Mouse (Mus musculus): Measurements from ENCODE around the gene Edil3. TPM values are rescaled to one million over a fixed set of nuclear protein-coding genes. Genes with fewer than 3 reads are reported as not detected.

Edil3 gene
- polyA plus RNA-seq, 1 experiment, result 51.4 TPM

DNA sequence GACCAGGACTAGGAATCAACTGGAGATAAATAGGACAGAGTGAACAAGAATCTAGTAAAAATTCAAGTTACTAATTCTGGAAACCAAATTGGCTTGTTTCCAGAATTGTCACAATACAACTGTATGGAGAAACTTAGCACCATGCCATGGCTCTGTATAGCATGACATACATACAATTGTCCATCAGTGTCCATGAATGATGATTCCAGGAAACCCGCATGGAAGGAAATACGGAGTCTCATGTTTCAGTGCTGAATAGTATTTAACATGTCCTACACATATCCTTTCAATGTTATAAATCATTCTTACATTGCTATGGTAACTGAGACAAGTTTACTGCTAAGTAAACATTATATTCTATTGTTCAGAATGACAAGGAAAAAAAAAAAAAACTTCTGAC lies 58.7 kb downstream of the Edil3 start:
- Histone ChIP-seq H3K27me3 (ENCODE audit: control insufficient read depth, insufficient read depth, low read length) (no peaks in the 10 kb centered on the region), H3K27ac (ENCODE audit: insufficient read depth, low read length) (no peak overlapping the region), H3K4me3 (replicated peaks; ENCODE audit: insufficient read depth, low read depth, low read length) (no peak overlapping the region), H3K4me1 (ENCODE audit: control insufficient read depth, insufficient read depth, low read length) (no peaks in the 10 kb centered on the region)
- TF ChIP-seq CTCF (IDR thresholded peaks at IDR 0.05; ENCODE audit: borderline replicate concordance, insufficient read depth, low read depth, low read length) (no peak), POLR2A (IDR thresholded peaks at IDR 0.05; ENCODE audit: borderline replicate concordance, insufficient read depth, low read length) (no peak)
- WGBS, result 85% methylated on average over 2 of the region's 2 CpGs
- DNase-seq, result no peak

DNA sequence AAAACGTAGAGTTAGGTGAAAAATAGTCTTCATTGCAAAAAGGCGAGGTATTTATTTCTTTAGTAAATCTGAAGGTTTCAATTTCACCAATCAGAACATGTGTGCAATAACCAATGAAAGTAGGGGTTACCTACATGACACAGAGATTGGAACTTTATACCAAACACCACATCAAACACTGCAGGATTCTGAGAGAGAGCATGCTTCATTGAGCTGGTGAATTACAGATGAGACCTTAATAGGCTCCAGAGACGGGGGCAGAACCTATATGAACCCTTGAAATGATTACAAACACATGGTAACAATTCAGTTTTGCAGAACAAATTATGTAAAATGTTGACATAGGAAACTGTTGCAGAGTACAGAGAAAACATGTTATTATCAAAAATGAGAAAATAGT lies 69.5 kb downstream of the Edil3 start:
- DNase-seq, result no peak
- Histone ChIP-seq H3K4me1 (ENCODE audit: control insufficient read depth, insufficient read depth, low read length) (no peaks in the 10 kb centered on the region), H3K4me3 (replicated peaks; ENCODE audit: insufficient read depth, low read depth, low read length) (no peak overlapping the region), H3K27me3 (ENCODE audit: control insufficient read depth, insufficient read depth, low read length) (no peaks in the 10 kb centered on the region), H3K27ac (ENCODE audit: insufficient read depth, low read length) (no peak overlapping the region)
- no peak for TF ChIP-seq POLR2A (IDR thresholded peaks at IDR 0.05; ENCODE audit: borderline replicate concordance, insufficient read depth, low read length)
- no peak for TF ChIP-seq CTCF (IDR thresholded peaks at IDR 0.05; ENCODE audit: borderline replicate concordance, insufficient read depth, low read depth, low read length)
- 82% methylated on average over 3 of the region's 3 CpGs for WGBS

DNA sequence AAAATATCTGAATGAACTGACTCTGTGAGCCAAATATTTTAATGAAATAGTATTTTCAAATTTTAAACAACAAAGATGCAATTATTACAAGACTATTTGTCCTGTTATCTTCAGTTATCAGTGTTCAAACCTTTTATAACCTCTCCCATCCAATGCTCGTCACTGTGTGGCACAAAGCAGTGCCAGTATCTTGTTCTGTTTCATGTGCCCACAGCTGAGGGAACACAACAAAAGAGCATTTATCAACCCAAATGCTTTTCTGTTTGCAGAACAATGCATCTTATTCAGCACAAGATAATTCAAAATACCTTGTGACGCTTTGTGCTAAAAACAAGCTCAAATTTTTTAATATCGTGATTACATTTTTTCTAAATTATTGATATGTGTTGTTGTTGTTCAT lies 78.8 kb downstream of the Edil3 start:
- H3K27me3 ChIP-seq (ENCODE audit: control insufficient read depth, insufficient read depth, low read length), result no peaks in the 10 kb centered on the region
- TF ChIP-seq POLR2A (IDR thresholded peaks at IDR 0.05; ENCODE audit: borderline replicate concordance, insufficient read depth, low read length) (no peak), CTCF (IDR thresholded peaks at IDR 0.05; ENCODE audit: borderline replicate concordance, insufficient read depth, low read depth, low read length) (no peak)
- no peaks in the 10 kb centered on the region for H3K4me1 ChIP-seq (ENCODE audit: control insufficient read depth, insufficient read depth, low read length)
- H3K4me3 ChIP-seq (replicated peaks; ENCODE audit: insufficient read depth, low read depth, low read length), result no peak overlapping the region
- DNase-seq, result peak in 1 of 2 experiments; percentile 5
- 86% methylated on average over 3 of the region's 3 CpGs for WGBS
- H3K27ac ChIP-seq (ENCODE audit: insufficient read depth, low read length), result no peak overlapping the region

DNA sequence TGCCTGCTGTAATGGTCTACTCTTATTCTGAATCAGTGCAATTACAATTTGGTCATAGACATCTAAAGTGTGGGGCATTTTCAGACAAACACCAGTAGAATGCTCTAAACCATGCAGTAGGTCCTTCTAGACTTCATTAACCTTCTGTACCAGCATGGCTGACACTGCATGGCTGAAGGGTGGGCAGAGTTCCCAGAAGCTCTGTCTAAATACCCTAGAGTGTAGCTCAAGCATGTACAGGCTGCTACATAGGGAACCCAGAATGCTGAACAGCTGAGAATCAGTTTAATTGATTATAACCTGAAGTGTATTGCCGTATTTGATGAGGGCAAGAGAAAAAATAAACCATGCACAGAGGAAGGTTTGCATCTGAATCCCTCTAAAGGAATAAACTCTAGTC lies 86.1 kb downstream of the Edil3 start:
- TF ChIP-seq CTCF (IDR thresholded peaks at IDR 0.05; ENCODE audit: borderline replicate concordance, insufficient read depth, low read depth, low read length) (no peak), POLR2A (IDR thresholded peaks at IDR 0.05; ENCODE audit: borderline replicate concordance, insufficient read depth, low read length) (no peak)
- WGBS, result 23% methylated on average over 1 of the region's 1 CpGs

DNA sequence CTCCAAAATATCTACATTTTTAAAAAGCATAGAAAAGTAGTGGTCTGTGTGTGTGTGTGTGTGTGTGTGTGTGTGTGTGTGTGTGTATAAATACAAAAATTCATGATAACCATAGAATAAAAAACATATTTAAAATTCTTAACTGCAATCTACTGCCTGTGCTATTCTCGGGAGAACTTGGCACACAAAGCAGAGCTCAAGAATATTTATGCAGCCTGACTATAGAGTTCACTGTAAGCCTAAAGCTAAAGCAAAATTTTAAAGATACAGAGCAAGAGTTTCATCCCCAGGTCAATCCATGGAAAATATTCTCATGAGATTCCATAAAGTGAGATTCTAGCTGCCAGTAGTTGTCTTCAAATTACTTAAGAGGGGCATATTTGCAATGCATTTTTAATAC lies 86.9 kb downstream of the Edil3 start:
- no peak overlapping the region for H3K4me3 ChIP-seq (replicated peaks; ENCODE audit: insufficient read depth, low read depth, low read length)
- H3K27ac ChIP-seq (ENCODE audit: insufficient read depth, low read length), result no peak overlapping the region
- no peaks in the 10 kb centered on the region for H3K27me3 ChIP-seq (ENCODE audit: control insufficient read depth, insufficient read depth, low read length)
- DNase-seq, result no peak
- 39% methylated on average over 1 of the region's 1 CpGs for WGBS
- TF ChIP-seq POLR2A (IDR thresholded peaks at IDR 0.05; ENCODE audit: borderline replicate concordance, insufficient read depth, low read length) (no peak), CTCF (IDR thresholded peaks at IDR 0.05; ENCODE audit: borderline replicate concordance, insufficient read depth, low read depth, low read length) (no peak)
- no peaks in the 10 kb centered on the region for H3K4me1 ChIP-seq (ENCODE audit: control insufficient read depth, insufficient read depth, low read length)

More for the DNA sequence above, 86.1 kb downstream of the Edil3 start:
- no peak overlapping the region for H3K4me3 ChIP-seq (replicated peaks; ENCODE audit: insufficient read depth, low read depth, low read length)
- no peaks in the 10 kb centered on the region for H3K4me1 ChIP-seq (ENCODE audit: control insufficient read depth, insufficient read depth, low read length)
- no peak for DNase-seq
- no peak overlapping the region for H3K27ac ChIP-seq (ENCODE audit: insufficient read depth, low read length)
- H3K27me3 ChIP-seq (ENCODE audit: control insufficient read depth, insufficient read depth, low read length), result no peaks in the 10 kb centered on the region

DNA sequence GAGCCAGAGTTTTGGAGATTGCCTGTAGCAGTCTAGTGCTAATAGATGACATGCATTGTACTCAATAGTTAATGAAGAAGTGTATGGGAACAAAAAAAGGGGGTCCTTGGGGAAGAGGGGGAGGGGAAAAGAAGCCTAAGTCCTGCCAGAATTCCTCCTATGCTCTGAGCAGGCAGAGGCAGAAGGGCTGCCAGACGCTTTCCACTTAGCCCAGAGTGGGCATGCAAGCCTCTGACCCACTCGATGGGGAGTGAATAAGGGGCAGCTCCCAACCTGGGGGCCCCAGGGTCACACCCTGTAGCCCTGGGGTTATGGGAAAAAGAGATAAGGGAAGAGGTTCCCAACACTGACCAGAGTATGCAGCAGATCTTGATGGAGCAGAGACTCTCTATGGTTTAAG lies 95.2 kb downstream of the Edil3 start:
- TF ChIP-seq POLR2A (IDR thresholded peaks at IDR 0.05; ENCODE audit: borderline replicate concordance, insufficient read depth, low read length), result no peak
- TF ChIP-seq CTCF (IDR thresholded peaks at IDR 0.05; ENCODE audit: borderline replicate concordance, insufficient read depth, low read depth, low read length), result no peak
- 31% methylated on average over 2 of the region's 2 CpGs for WGBS
- H3K4me1 ChIP-seq (ENCODE audit: control insufficient read depth, insufficient read depth, low read length), result no peaks in the 10 kb centered on the region
- no peak for DNase-seq
- no peak overlapping the region for H3K4me3 ChIP-seq (replicated peaks; ENCODE audit: insufficient read depth, low read depth, low read length)
- H3K27me3 ChIP-seq (ENCODE audit: control insufficient read depth, insufficient read depth, low read length), result no peaks in the 10 kb centered on the region
- no peak overlapping the region for H3K27ac ChIP-seq (ENCODE audit: insufficient read depth, low read length)

DNA sequence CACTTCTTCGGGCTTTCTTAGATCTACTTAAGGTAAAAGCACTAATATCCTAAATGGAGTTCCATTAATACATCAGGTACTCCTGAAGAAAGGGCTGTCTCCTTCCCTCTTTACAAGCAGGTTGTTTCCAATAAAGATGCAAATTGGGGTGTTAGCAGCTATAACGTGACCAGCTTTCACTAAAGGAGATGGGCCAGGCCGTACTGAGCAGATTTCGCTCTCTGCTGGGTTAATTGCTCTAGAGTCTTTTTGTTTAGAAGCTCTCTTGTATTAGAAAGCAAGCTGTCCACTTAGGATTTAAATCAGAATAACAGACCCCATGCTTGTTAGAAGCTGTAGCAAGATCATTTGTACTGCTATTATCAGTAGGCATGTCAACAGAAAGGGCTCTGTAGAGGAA lies 108.4 kb downstream of the Edil3 start:
- no peak for TF ChIP-seq POLR2A (IDR thresholded peaks at IDR 0.05; ENCODE audit: borderline replicate concordance, insufficient read depth, low read length)
- no peak for TF ChIP-seq CTCF (IDR thresholded peaks at IDR 0.05; ENCODE audit: borderline replicate concordance, insufficient read depth, low read depth, low read length)
- Histone ChIP-seq H3K27me3 (ENCODE audit: control insufficient read depth, insufficient read depth, low read length) (no peaks in the 10 kb centered on the region), H3K4me1 (ENCODE audit: control insufficient read depth, insufficient read depth, low read length) (no peaks in the 10 kb centered on the region), H3K4me3 (replicated peaks; ENCODE audit: insufficient read depth, low read depth, low read length) (no peak overlapping the region), H3K27ac (ENCODE audit: insufficient read depth, low read length) (no peak overlapping the region)
- WGBS, result 74% methylated on average over 4 of the region's 4 CpGs
- DNase-seq, result no peak

DNA sequence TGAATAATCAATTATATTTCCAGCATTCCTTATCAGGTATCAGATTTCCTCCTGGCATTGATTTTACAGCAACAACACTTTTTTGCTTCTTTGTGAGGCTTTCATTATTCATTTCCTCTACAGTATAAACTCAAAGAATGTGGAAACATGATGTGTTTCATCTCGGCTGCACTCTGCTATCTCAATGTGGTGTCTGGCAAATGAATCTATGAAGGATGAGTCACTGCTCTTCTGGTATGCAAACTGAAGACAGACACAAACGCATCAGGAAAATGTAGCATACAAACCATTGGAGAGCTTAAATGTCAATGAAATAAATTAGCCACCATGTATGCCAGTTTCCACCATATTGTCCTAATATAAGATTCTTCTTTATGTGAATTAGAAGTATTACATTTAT lies 117.3 kb downstream of the Edil3 start:
- no peak overlapping the region for H3K27ac ChIP-seq (ENCODE audit: insufficient read depth, low read length)
- H3K4me3 ChIP-seq (replicated peaks; ENCODE audit: insufficient read depth, low read depth, low read length), result no peak overlapping the region
- no peaks in the 10 kb centered on the region for H3K27me3 ChIP-seq (ENCODE audit: control insufficient read depth, insufficient read depth, low read length)
- 60% methylated on average over 2 of the region's 2 CpGs for WGBS
- no peak for DNase-seq
- no peaks in the 10 kb centered on the region for H3K4me1 ChIP-seq (ENCODE audit: control insufficient read depth, insufficient read depth, low read length)
- TF ChIP-seq POLR2A (IDR thresholded peaks at IDR 0.05; ENCODE audit: borderline replicate concordance, insufficient read depth, low read length) (no peak), CTCF (IDR thresholded peaks at IDR 0.05; ENCODE audit: borderline replicate concordance, insufficient read depth, low read depth, low read length) (no peak)

Data from cerebellum, adult 2 months (tissue).